ENCODE assay signal across 8 mouse cellular contexts in the genomic region with DNA sequence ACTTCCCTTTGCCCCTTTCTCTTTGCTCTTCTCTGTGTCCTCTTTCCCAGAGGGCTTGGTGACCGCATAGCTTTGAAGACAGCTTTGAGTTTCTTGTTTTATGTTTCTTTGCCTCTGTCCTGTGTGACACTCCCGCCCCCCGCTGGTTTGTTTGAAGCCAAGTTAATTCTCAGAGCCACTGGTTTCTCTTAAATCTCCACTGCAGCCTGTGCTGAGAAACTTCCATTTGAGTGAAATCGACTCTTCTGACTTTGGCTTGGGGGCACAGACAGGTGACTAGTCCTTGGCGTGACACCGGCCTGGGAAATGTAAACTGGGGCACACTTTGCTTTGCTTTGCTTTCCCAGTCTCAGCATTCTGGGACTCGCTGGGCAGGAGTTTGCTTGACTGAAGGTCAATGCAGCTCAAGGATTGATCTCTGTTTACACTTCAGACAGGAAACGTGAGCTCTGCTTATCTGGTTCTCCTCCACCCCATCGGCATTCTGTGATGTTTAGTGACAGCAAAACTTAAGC. TPM values are rescaled to one million over a fixed set of nuclear protein-coding genes. Genes with fewer than 3 reads are reported as not detected.
DNase-seq lines count a peak whose midpoint lies in the region; ATAC-seq and TF ChIP-seq lines count a peak whose summit lies in the region.

No protein-coding gene starts in this region.

- H3K4me3 ChIP-seq in gastrocnemius, adult 2 months: no peak overlapping the region
- H3K4me3 ChIP-seq in hindbrain, embryonic 12.5 days: no peak overlapping the region
- H3K4me3 ChIP-seq in lung, embryonic 15.5 days: no peak overlapping the region
- H3K4me3 ChIP-seq in stomach, embryonic 16.5 days (replicated peaks; ENCODE audit: low read length): no peak overlapping the region

- H3K9me3 ChIP-seq in hindbrain, embryonic 12.5 days (replicated peaks): no peaks in the 10 kb centered on the region
- H3K9me3 ChIP-seq in lung, embryonic 15.5 days: no peaks in the 10 kb centered on the region
- H3K9me3 ChIP-seq in stomach, embryonic 16.5 days (replicated peaks; ENCODE audit: control insufficient read depth, low read length): no peaks in the 10 kb centered on the region

- ATAC-seq in common myeloid progenitor, adult 5-6 weeks (replicated peaks; ENCODE audit: low read depth, poor library complexity, severe bottlenecking): peak; percentile 57; the same call in 1 of the 2 replicates
- ATAC-seq in hindbrain, embryonic 12.5 days (ENCODE audit: low FRiP score): no peak
- peak; percentile 34; the same call in 1 of the 2 replicates for ATAC-seq in lung, embryonic 15.5 days (ENCODE audit: borderline replicate concordance, extremely low read depth, low FRiP score, low TSS enrichment)
- peak; percentile 52; the same call in 1 of the 2 replicates for ATAC-seq in stomach, embryonic 16.5 days (ENCODE audit: insufficient read depth, low FRiP score)
- no peak for ATAC-seq in cerebellum, adult (ENCODE audit: insufficient number of reproducible peaks, low FRiP score, low TSS enrichment)

- intact Hi-C loops in gastrocnemius, adult 2 months (cut with DNase I): no loop called here
- intact Hi-C loops in gastrocnemius, postnatal 14 days (cut with DNase I; ENCODE audit: low total_unique reads): no loop called here

- no peaks in the 10 kb centered on the region for H3K36me3 ChIP-seq in hindbrain, embryonic 12.5 days
- H3K36me3 ChIP-seq in lung, embryonic 15.5 days: no peaks in the 10 kb centered on the region
- no peaks in the 10 kb centered on the region for H3K36me3 ChIP-seq in stomach, embryonic 16.5 days (ENCODE audit: control insufficient read depth, insufficient read depth, low read length)

- peak; percentile 34; the same call in 1 of the 2 replicates for TF ChIP-seq CTCF in gastrocnemius, adult 2 months (IDR thresholded peaks at IDR 0.05)

- no peak for DNase-seq in gastrocnemius, adult 2 months
- no peak for DNase-seq in gastrocnemius, postnatal 14 days
- DNase-seq in thymus, postnatal 36 days: no peak

- H3K9ac ChIP-seq in hindbrain, embryonic 12.5 days: no peak overlapping the region
- no peak overlapping the region for H3K9ac ChIP-seq in lung, embryonic 15.5 days
- peak overlapping the region; percentile 0; the same call in 1 of the 2 replicates for H3K9ac ChIP-seq in stomach, embryonic 16.5 days (ENCODE audit: low read length)

- no peak overlapping the region for H3K4me2 ChIP-seq in hindbrain, embryonic 12.5 days (replicated peaks)
- no peak overlapping the region for H3K4me2 ChIP-seq in lung, embryonic 15.5 days
- H3K4me2 ChIP-seq in stomach, embryonic 16.5 days (ENCODE audit: low read depth, low read length): peak overlapping the region; percentile 17

- no peaks in the 10 kb centered on the region for H3K27me3 ChIP-seq in hindbrain, embryonic 12.5 days
- H3K27me3 ChIP-seq in lung, embryonic 15.5 days: no peaks in the 10 kb centered on the region
- H3K27me3 ChIP-seq in stomach, embryonic 16.5 days (ENCODE audit: control insufficient read depth, insufficient read depth, low read length): no peaks in the 10 kb centered on the region

- no peak overlapping the region for H3K27ac ChIP-seq in gastrocnemius, adult 2 months
- peak overlapping the region; percentile 49; the same call in 1 of the 2 replicates for H3K27ac ChIP-seq in hindbrain, embryonic 12.5 days
- H3K27ac ChIP-seq in lung, embryonic 15.5 days: peak overlapping the region; percentile 34; the same call in 1 of the 2 replicates
- H3K27ac ChIP-seq in stomach, embryonic 16.5 days (ENCODE audit: low read length): peak overlapping the region; percentile 84

- H3K4me1 ChIP-seq in hindbrain, embryonic 12.5 days: peaks cover 60% of the 10 kb centered on the region
- H3K4me1 ChIP-seq in lung, embryonic 15.5 days: peaks cover 20% of the 10 kb centered on the region
- H3K4me1 ChIP-seq in stomach, embryonic 16.5 days (ENCODE audit: control insufficient read depth, insufficient read depth, low read length): peaks cover 38% of the 10 kb centered on the region

- 18% methylated on average over 9 of the region's 9 CpGs for WGBS in hindbrain, embryonic 12.5 days
- WGBS in lung, embryonic 15.5 days: 3% methylated on average over 9 of the region's 9 CpGs
- 10% methylated on average over 9 of the region's 9 CpGs for WGBS in stomach, embryonic 16.5 days

RNA-seq across cellular contexts. Expression of gene Gm10645, which starts 12.3 kb away (rescaled TPM):
- not detected for total RNA-seq in gastrocnemius, adult 2 months (2021)
- total RNA-seq in gastrocnemius, postnatal 14 days (2021): not detected
- not detected in 2 replicates for total RNA-seq in common myeloid progenitor, adult 5-6 weeks (2017)
- polyA plus RNA-seq in hindbrain, embryonic 12.5 days (2016; fragmentation: Nextera tagmentation; extraction: Ambion mirVana): 7.5 and 7.9 TPM in 2 replicates
- polyA plus RNA-seq in lung, embryonic 15.5 days (2015; fragmentation: Nextera tagmentation; extraction: Ambion mirVana): 1.2 and 1.4 TPM in 2 replicates
- polyA plus RNA-seq in stomach, embryonic 16.5 days (2015; fragmentation: Nextera tagmentation; extraction: Ambion mirVana): 1.5 and 2.2 TPM in 2 replicates

RNA-seq across cellular contexts. Expression of gene Tbc1d9, which starts 13.1 kb away (rescaled TPM):
- 1 to 10 TPM in 1 of 2 experiments, under 1 TPM in 1; 0.46 to 1.1 TPM for total RNA-seq in gastrocnemius, adult 2 months (2021)
- total RNA-seq in gastrocnemius, postnatal 14 days (2021): 1 to 10 TPM; 1.5 to 1.8 TPM
- total RNA-seq in common myeloid progenitor, adult 5-6 weeks (2017): 2.3 and 7.2 TPM in 2 replicates
- 14.8 and 16.3 TPM in 2 replicates for polyA plus RNA-seq in hindbrain, embryonic 12.5 days (2016; fragmentation: Nextera tagmentation; extraction: Ambion mirVana)
- polyA plus RNA-seq in lung, embryonic 15.5 days (2015; fragmentation: Nextera tagmentation; extraction: Ambion mirVana): 1.7 and 2.0 TPM in 2 replicates
- 3.2 and 3.6 TPM in 2 replicates for polyA plus RNA-seq in stomach, embryonic 16.5 days (2015; fragmentation: Nextera tagmentation; extraction: Ambion mirVana)

Comparison
In these comparisons a context has a peak if more than half of its experiments do, and no peak if none do; other contexts are left out.
1. ATAC-seq: peak in common myeloid progenitor, adult 5-6 weeks (single experiment), lung, embryonic 15.5 days (single experiment) and stomach, embryonic 16.5 days (single experiment); none in hindbrain, embryonic 12.5 days (single experiment) and cerebellum, adult (single experiment).